Mouse (Mus musculus) macrophage (primary cell): ENCODE measurements around the gene Rad51c. TPM values are rescaled to one million over a fixed set of nuclear protein-coding genes. Genes with fewer than 3 reads are reported as not detected.
"Not testable (repeated sequence)": the region's sequence is repeated elsewhere in the genome, so short reads cannot be mapped to it uniquely, and the experiment has no call there.

ENCODE experiments used
- H3K27ac ChIP-seq: fragments of 350-480 bp; formaldehyde crosslinking; 2 replicates; pipeline ENCODE4 v1.9.0; 2021
- H3K36me3 ChIP-seq: fragments of 350-480 bp; formaldehyde crosslinking; 2 replicates; pipeline ENCODE4 v1.9.0; 2021; ENCODE audit errors: inconsistent target
- H3K4me3 ChIP-seq: fragments of 350-480 bp; formaldehyde crosslinking; 2 replicates; pipeline ENCODE4 v1.9.0; 2021; ENCODE audit errors: inconsistent target
- H3K79me2 ChIP-seq: fragments of 350-480 bp; formaldehyde crosslinking; 2 replicates; pipeline ENCODE4 v1.9.0; 2021; ENCODE audit errors: inconsistent target
- whole genome bisulfite sequencing: methylation state at CpG from one replicate; pipeline ENCODE4 v1.1.7; 2026; ENCODE audit warnings: inconsistent platforms; ENCODE audit not compliant: missing documents; 5-methylcytosine and 5-hydroxymethylcytosine counted together
- polyA plus RNA-seq: library from polyadenylated mRNA; stranded (reverse); fragments of 250-400 nt; gene quantifications from 3 replicates; pipeline ENCODE4 v1.2.4, GENCODE M21; 2018; ENCODE audit warnings: inconsistent platforms

Rad51c gene
- polyA plus RNA-seq, 1 experiment from 2014 or later = 1.1 TPM

- H3K4me3 ChIP-seq = no peak overlapping the region
- H3K27ac ChIP-seq = no peak overlapping the region
- WGBS = 41% methylated on average over 6 of the region's 6 CpGs
- no peaks in the 10 kb centered on the region for H3K36me3 ChIP-seq
- no peaks in the 10 kb centered on the region for H3K79me2 ChIP-seq
Observed at GRCm38 (mm10) chr11:87423551-87424325, 19.0 kb upstream of the Rad51c start.

- Histone ChIP-seq H3K79me2 (no peaks in the 10 kb centered on the region), H3K4me3 (peak overlapping the region; percentile 24), H3K36me3 (no peaks in the 10 kb centered on the region), H3K27ac (peak overlapping the region; percentile 65)
- 3% methylated on average over 22 of the region's 26 CpGs for WGBS
Observed at GRCm38 (mm10) chr11:87422511-87423340, 18.0 kb upstream of the Rad51c start.

- no peaks in the 10 kb centered on the region for H3K36me3 ChIP-seq
- no peaks in the 10 kb centered on the region for H3K79me2 ChIP-seq
- WGBS = 25% methylated on average over 6 of the region's 6 CpGs
- H3K4me3 ChIP-seq = peak overlapping the region; percentile 24; the same call in 1 of the 2 replicates
- H3K27ac ChIP-seq = no peak overlapping the region
Observed at GRCm38 (mm10) chr11:87421760-87422201, 17.0 kb upstream of the Rad51c start.

GRCm38 (mm10) chr11:87420861-87421260, 16.1 kb upstream of the Rad51c start:
- Histone ChIP-seq H3K79me2 (no peaks in the 10 kb centered on the region), H3K4me3 (no peak overlapping the region), H3K36me3 (no peaks in the 10 kb centered on the region), H3K27ac (no peak overlapping the region)

GRCm38 (mm10) chr11:87416120-87416519, 11.4 kb upstream of the Rad51c start:
- H3K4me3 ChIP-seq = no peak overlapping the region
- H3K36me3 ChIP-seq = no peaks in the 10 kb centered on the region
- no peak overlapping the region for H3K27ac ChIP-seq
- WGBS = 94% methylated on average over 3 of the region's 5 CpGs
- H3K79me2 ChIP-seq = no peaks in the 10 kb centered on the region

GRCm38 (mm10) chr11:87413412-87413811, 8.7 kb upstream of the Rad51c start:
- H3K79me2 ChIP-seq, H3K27ac ChIP-seq, H3K36me3 ChIP-seq, H3K4me3 ChIP-seq: not testable (repeated sequence)
- 60% methylated on average over 3 of the region's 3 CpGs for WGBS

- no peaks in the 10 kb centered on the region for H3K36me3 ChIP-seq
- no peaks in the 10 kb centered on the region for H3K79me2 ChIP-seq
- H3K27ac ChIP-seq = peak overlapping the region; percentile 50
- H3K4me3 ChIP-seq = peak overlapping the region; percentile 46
- 3% methylated on average over 42 of the region's 58 CpGs for WGBS
Observed at GRCm38 (mm10) chr11:87404111-87404853, 472 bp downstream of the Rad51c start.

- H3K4me3 ChIP-seq = no peak overlapping the region
- no peaks in the 10 kb centered on the region for H3K36me3 ChIP-seq
- H3K79me2 ChIP-seq = no peaks in the 10 kb centered on the region
- 89% methylated on average over 2 of the region's 2 CpGs for WGBS
- no peak overlapping the region for H3K27ac ChIP-seq
Observed at GRCm38 (mm10) chr11:87398402-87398801, 6.4 kb downstream of the Rad51c start.

GRCm38 (mm10) chr11:87393855-87394254, 10.9 kb downstream of the Rad51c start:
- WGBS = 40% methylated on average over 1 of the region's 1 CpGs

GRCm38 (mm10) chr11:87385676-87386075, 19.1 kb downstream of the Rad51c start:
- WGBS = 100% methylated on average over 1 of the region's 1 CpGs
- H3K36me3 ChIP-seq = no peaks in the 10 kb centered on the region
- H3K27ac ChIP-seq = no peak overlapping the region
- H3K4me3 ChIP-seq = no peak overlapping the region
- H3K79me2 ChIP-seq = no peaks in the 10 kb centered on the region

More at GRCm38 (mm10) chr11:87393855-87394254, 10.9 kb downstream of the Rad51c start:
- no peaks in the 10 kb centered on the region for H3K79me2 ChIP-seq
- no peak overlapping the region for H3K4me3 ChIP-seq
- no peak overlapping the region for H3K27ac ChIP-seq
- H3K36me3 ChIP-seq = no peaks in the 10 kb centered on the region

GRCm38 (mm10) chr11:87384551-87384950, 20.2 kb downstream of the Rad51c start:
- no peak overlapping the region for H3K27ac ChIP-seq
- no peaks in the 10 kb centered on the region for H3K36me3 ChIP-seq
- WGBS = 90% methylated on average over 2 of the region's 4 CpGs
- no peaks in the 10 kb centered on the region for H3K79me2 ChIP-seq
- H3K4me3 ChIP-seq = no peak overlapping the region

- Histone ChIP-seq H3K27ac (no peak overlapping the region), H3K4me3 (no peak overlapping the region), H3K79me2 (no peaks in the 10 kb centered on the region), H3K36me3 (no peaks in the 10 kb centered on the region)
- WGBS = 23% methylated on average over 9 of the region's 9 CpGs
Observed at GRCm38 (mm10) chr11:87367865-87368580, 36.7 kb downstream of the Rad51c start.

GRCm38 (mm10) chr11:87367061-87367460, 37.7 kb downstream of the Rad51c start:
- H3K4me3 ChIP-seq = no peak overlapping the region
- WGBS = 82% methylated on average over 7 of the region's 7 CpGs
- H3K79me2 ChIP-seq = no peaks in the 10 kb centered on the region
- no peaks in the 10 kb centered on the region for H3K36me3 ChIP-seq
- H3K27ac ChIP-seq = no peak overlapping the region

GRCm38 (mm10) chr11:87365120-87365519, 39.6 kb downstream of the Rad51c start:
- Histone ChIP-seq H3K36me3 (no peaks in the 10 kb centered on the region), H3K4me3 (no peak overlapping the region), H3K79me2 (no peaks in the 10 kb centered on the region), H3K27ac (no peak overlapping the region)
- 99% methylated on average over 5 of the region's 5 CpGs for WGBS
